Mouse (Mus musculus) retina, postnatal 1 day (tissue): Measurements from ENCODE around the gene Dlx3.

Source experiments
- DNase-seq: peaks from one replicate; pipeline ENCODE4 v3.0.0-alpha.2; 2012

Dlx3 gene

GRCm38 (mm10) chr11:95157872-95158271, 38.0 kb downstream of the Dlx3 start:
- DNase-seq, result no peak

GRCm38 (mm10) chr11:95159763-95160371, 39.9 kb downstream of the Dlx3 start:
- no peak for DNase-seq

- DNase-seq, result no peak
Observed at GRCm38 (mm10) chr11:95160693-95161092, 40.8 kb downstream of the Dlx3 start.

- DNase-seq, result no peak
Observed at GRCm38 (mm10) chr11:95161708-95162107, 41.8 kb downstream of the Dlx3 start.

- DNase-seq, result no peak
Observed at GRCm38 (mm10) chr11:95165857-95166256, 45.9 kb downstream of the Dlx3 start.
